In the genomic region with DNA sequence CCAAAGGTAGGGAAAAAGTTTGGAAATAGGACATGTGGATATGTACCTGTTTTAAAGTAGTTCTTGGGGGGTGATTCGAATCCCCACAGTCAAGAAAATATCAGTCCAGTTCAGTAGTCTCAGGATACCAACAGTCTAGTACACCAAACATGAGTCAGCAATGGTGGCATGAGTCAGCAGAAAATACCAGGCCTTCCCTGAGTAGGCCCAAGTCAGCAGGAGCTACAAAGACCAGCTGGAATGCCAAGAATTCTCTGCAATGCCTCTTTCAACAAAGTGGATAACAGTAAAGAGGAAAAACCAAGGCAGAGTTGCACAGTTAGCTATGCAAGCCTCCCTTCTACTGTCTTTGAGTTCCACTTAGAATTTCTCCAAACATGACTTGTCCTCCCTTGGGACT, we compare ENCODE assay signal across 14 mouse cellular contexts.
DNase-seq lines count a peak whose midpoint lies in the region; ATAC-seq lines count a peak whose summit lies in the region.
"Had no signal": no experiment of that assay in that cellular context is flagged by ENCODE, and none has a peak within 500 bp of the region (broad histone marks: within the 10 kb centered on the region; RNA-seq: fewer than 3 reads in every experiment).

No protein-coding gene starts in this region.

- no peak for ATAC-seq in embryonic facial prominence, embryonic 11.5 days (replicated peaks; ENCODE audit: insufficient number of reproducible peaks, low FRiP score, low TSS enrichment, low read depth)

- H3K9ac ChIP-seq in embryonic facial prominence, embryonic 11.5 days (replicated peaks; ENCODE audit: low read length): no peak overlapping the region
- H3K9ac ChIP-seq: kidney, embryonic 15.5 days had no signal

- H3K4me1 ChIP-seq in embryonic facial prominence, embryonic 11.5 days (ENCODE audit: control insufficient read depth, insufficient read depth, low read length): no peaks in the 10 kb centered on the region
- no peaks in the 10 kb centered on the region for H3K4me1 ChIP-seq in embryonic facial prominence, embryonic 10.5 days
- H3K4me1 ChIP-seq: hindbrain, embryonic 10.5 days; kidney, embryonic 15.5 days had no signal

- H3K27ac ChIP-seq in embryonic facial prominence, embryonic 11.5 days (replicated peaks; ENCODE audit: low read depth, low read length): no peak overlapping the region
- no peak overlapping the region for H3K27ac ChIP-seq in embryonic facial prominence, embryonic 10.5 days (replicated peaks)
- H3K27ac ChIP-seq: hindbrain, embryonic 10.5 days; kidney, embryonic 15.5 days had no signal

- no peaks in the 10 kb centered on the region for H3K36me3 ChIP-seq in embryonic facial prominence, embryonic 11.5 days (replicated peaks; ENCODE audit: control insufficient read depth, insufficient read depth, low read depth, low read length)
- H3K36me3 ChIP-seq in embryonic facial prominence, embryonic 10.5 days (replicated peaks): no peaks in the 10 kb centered on the region
- H3K36me3 ChIP-seq: hindbrain, embryonic 10.5 days; kidney, embryonic 15.5 days had no signal

- H3K27me3 ChIP-seq in embryonic facial prominence, embryonic 11.5 days (ENCODE audit: control insufficient read depth, insufficient read depth, low read length): no peaks in the 10 kb centered on the region
- H3K27me3 ChIP-seq in embryonic facial prominence, embryonic 10.5 days (replicated peaks; ENCODE audit: low read depth, poor library complexity, severe bottlenecking): no peaks in the 10 kb centered on the region
- H3K27me3 ChIP-seq: kidney, embryonic 15.5 days had no signal

- peak; percentile 9 for DNase-seq in embryonic facial prominence, embryonic 11.5 days (ENCODE audit: low spot score)
- no peak for DNase-seq in embryonic facial prominence, embryonic 10.5 days (ENCODE audit: low spot score)
- peak; percentile 45 for DNase-seq in 3134 (ENCODE audit: extremely low read depth, insufficient read length, low spot score)
- peak; percentile 73 for DNase-seq in Muller cell, postnatal 12 days (ENCODE audit: inconsistent ontology term)
- peak; percentile 7 for DNase-seq in embryo, embryonic 11.5 days (ENCODE audit: low read depth, low spot score)
- no peak for DNase-seq in layer of hippocampus, postnatal 14 days (ENCODE audit: low spot score in 2 of 2)
- no peak for DNase-seq in gastrocnemius, postnatal 25 days
- DNase-seq in spleen, postnatal 4 days (ENCODE audit: low spot score in 2 of 2): no peak
- DNase-seq: cerebellum, adult 8-10 months; lung, adult 18-20 months; retina, postnatal 1 day; thymus, postnatal 14 days had no signal

- no peak overlapping the region for H3K4me3 ChIP-seq in embryonic facial prominence, embryonic 11.5 days (ENCODE audit: low read depth, low read length)
- no peak overlapping the region for H3K4me3 ChIP-seq in embryonic facial prominence, embryonic 10.5 days
- H3K4me3 ChIP-seq: hindbrain, embryonic 10.5 days; kidney, embryonic 15.5 days had no signal

- H3K9me3 ChIP-seq in embryonic facial prominence, embryonic 11.5 days (replicated peaks; ENCODE audit: control insufficient read depth, low read length): no peaks in the 10 kb centered on the region
- H3K9me3 ChIP-seq in embryonic facial prominence, embryonic 10.5 days: no peaks in the 10 kb centered on the region
- H3K9me3 ChIP-seq: hindbrain, embryonic 10.5 days; kidney, embryonic 15.5 days had no signal

- WGBS in embryonic facial prominence, embryonic 11.5 days: 69% methylated on average over 1 of the region's 1 CpGs
- WGBS in embryonic facial prominence, embryonic 10.5 days: 86% methylated on average over 1 of the region's 1 CpGs

- no peak overlapping the region for H3K4me2 ChIP-seq in embryonic facial prominence, embryonic 11.5 days (ENCODE audit: low read depth, low read length)
- H3K4me2 ChIP-seq: kidney, embryonic 15.5 days had no signal

Comparison
In these comparisons a context has a peak if more than half of its experiments do, and no peak if none do; other contexts are left out.
1. DNase-seq: peak in embryonic facial prominence, embryonic 11.5 days (single experiment), 3134 (single experiment), Muller cell, postnatal 12 days (single experiment) and embryo, embryonic 11.5 days (single experiment); none in embryonic facial prominence, embryonic 10.5 days (single experiment), layer of hippocampus, postnatal 14 days (0 of 2), gastrocnemius, postnatal 25 days (single experiment) and spleen, postnatal 4 days (0 of 2).